Mouse (Mus musculus): ENCODE results near the gene Entpd2. TPM values are rescaled to one million over a fixed set of nuclear protein-coding genes. Genes with fewer than 3 reads are reported as not detected.
A peak's percentile ranks its signal among the peaks of the same experiment; 100 is the strongest.

Entpd2 gene
- polyA plus RNA-seq (2016; fragmentation: Nextera tagmentation; extraction: Ambion mirVana), result 0.13 and 0.19 TPM in 2 replicates

- peak within 1 kb of the TSS; percentile 48 for H3K4me3 ChIP-seq
- peak within 1 kb of the TSS; percentile 70 for H3K4me2 ChIP-seq
- peak; percentile 30; the same call in 1 of the 2 replicates for ATAC-seq
- H3K36me3 ChIP-seq, result no peaks in the 10 kb centered on the region
- H3K4me1 ChIP-seq, result peaks cover 17% of the 10 kb centered on the region
- H3K27me3 ChIP-seq (replicated peaks), result peaks cover 96% of the 10 kb centered on the region
- peak within 1 kb of the TSS; percentile 14; the same call in 1 of the 2 replicates for H3K9ac ChIP-seq
- WGBS (ENCODE audit: insufficient replicate concordance), result 3% methylated on average over 57 of the region's 57 CpGs
- no peak within 1 kb of the TSS for H3K27ac ChIP-seq
- H3K9me3 ChIP-seq (replicated peaks), result no peaks in the 10 kb centered on the region
These were observed at the start of gene Entpd2 for GRCm38 (mm10) chr2:25395721-25396596. Gene Entpd2, plus strand, starts transcription at chr2:25395874.

DNA sequence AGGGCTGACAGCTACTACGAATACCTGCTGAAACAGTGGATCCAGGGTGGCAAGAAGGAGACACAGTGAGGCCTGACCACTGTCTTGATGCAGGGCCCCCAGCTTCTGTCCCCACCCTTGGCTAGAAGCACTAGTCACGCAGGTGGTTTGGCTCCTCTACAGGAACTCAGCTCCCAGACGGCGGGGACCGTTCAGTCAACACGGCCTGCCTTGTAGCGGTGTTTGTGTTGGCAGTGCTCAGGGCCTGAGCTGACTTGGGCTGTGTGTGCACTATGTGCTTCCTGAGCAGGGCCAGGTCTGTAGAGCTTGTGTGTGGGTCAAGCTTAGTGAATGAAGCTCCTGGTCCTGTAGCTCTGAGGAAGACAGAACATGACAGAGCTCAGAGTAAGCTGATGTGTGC lies 47.5 kb upstream of the Entpd2 start:
- no peak for ATAC-seq
- WGBS (ENCODE audit: insufficient replicate concordance), result 92% methylated on average over 7 of the region's 7 CpGs
- H3K36me3 ChIP-seq, result peaks cover 97% of the 10 kb centered on the region

GRCm38 (mm10) chr2:25349499-25349898 lies 46.2 kb upstream of the Entpd2 start:
- no peak overlapping the region for H3K9ac ChIP-seq
- no peaks in the 10 kb centered on the region for H3K27me3 ChIP-seq (replicated peaks)
- H3K36me3 ChIP-seq, result peaks cover 96% of the 10 kb centered on the region
- WGBS (ENCODE audit: insufficient replicate concordance), result 87% methylated on average over 4 of the region's 4 CpGs
- H3K4me2 ChIP-seq, result no peak overlapping the region
- H3K4me3 ChIP-seq, result no peak overlapping the region
- no peak for ATAC-seq
- H3K4me1 ChIP-seq, result no peaks in the 10 kb centered on the region
- H3K27ac ChIP-seq, result no peak overlapping the region
- H3K9me3 ChIP-seq (replicated peaks), result no peaks in the 10 kb centered on the region

More for the DNA sequence above, 47.5 kb upstream of the Entpd2 start:
- H3K9me3 ChIP-seq (replicated peaks), result no peaks in the 10 kb centered on the region
- no peak overlapping the region for H3K4me2 ChIP-seq
- H3K9ac ChIP-seq, result no peak overlapping the region
- no peak overlapping the region for H3K4me3 ChIP-seq
- H3K27ac ChIP-seq, result no peak overlapping the region
- H3K27me3 ChIP-seq (replicated peaks), result no peaks in the 10 kb centered on the region
- H3K4me1 ChIP-seq, result no peaks in the 10 kb centered on the region

DNA sequence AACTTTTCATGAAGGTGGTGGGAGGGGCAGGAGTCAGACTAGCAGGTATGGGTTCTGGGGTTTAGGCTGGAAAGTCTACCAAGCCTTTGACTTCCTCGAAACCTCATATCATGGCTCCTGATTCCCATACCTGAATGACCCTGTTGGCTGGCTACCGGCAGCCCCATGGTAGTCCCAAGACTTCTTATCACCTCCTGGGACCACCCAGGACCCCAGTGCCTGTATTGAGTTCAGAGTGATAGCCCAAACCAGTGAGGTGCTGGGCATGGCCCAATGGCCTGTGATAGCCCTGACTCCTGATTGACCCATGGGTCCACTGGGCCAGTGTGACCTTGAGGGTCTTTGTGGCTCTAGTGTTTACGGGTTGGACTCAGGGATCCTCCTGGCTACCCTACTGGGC lies 45.0 kb upstream of the Entpd2 start:
- 83% methylated on average over 3 of the region's 3 CpGs for whole genome bisulfite sequencing (ENCODE audit: insufficient replicate concordance)
- peaks cover 11% of the 10 kb centered on the region for H3K4me1 ChIP-seq
- no peak overlapping the region for H3K4me2 ChIP-seq
- H3K9me3 ChIP-seq (replicated peaks), result no peaks in the 10 kb centered on the region
- H3K4me3 ChIP-seq, result no peak overlapping the region
- H3K36me3 ChIP-seq, result peaks cover 84% of the 10 kb centered on the region
- H3K27ac ChIP-seq, result no peak overlapping the region
- H3K9ac ChIP-seq, result no peak overlapping the region
- no peaks in the 10 kb centered on the region for H3K27me3 ChIP-seq (replicated peaks)
- no peak for ATAC-seq

GRCm38 (mm10) chr2:25354211-25354610 lies 41.5 kb upstream of the Entpd2 start:
- H3K27ac ChIP-seq, result no peak overlapping the region
- H3K9ac ChIP-seq, result no peak overlapping the region
- H3K4me3 ChIP-seq, result no peak overlapping the region
- H3K27me3 ChIP-seq (replicated peaks), result no peaks in the 10 kb centered on the region
- H3K9me3 ChIP-seq (replicated peaks), result no peaks in the 10 kb centered on the region
- H3K4me1 ChIP-seq, result peaks cover 24% of the 10 kb centered on the region
- H3K36me3 ChIP-seq, result peaks cover 50% of the 10 kb centered on the region
- WGBS (ENCODE audit: insufficient replicate concordance), result 72% methylated on average over 6 of the region's 6 CpGs
- no peak overlapping the region for H3K4me2 ChIP-seq
- ATAC-seq, result no peak

GRCm38 (mm10) chr2:25355419-25356066 lies 40.1 kb upstream of the Entpd2 start:
- 0 out of 2 replicates have a peak, but pooled peaks have one; percentile 28 for ATAC-seq
- Histone ChIP-seq H3K9ac (peak overlapping the region; percentile 64), H3K4me2 (peak overlapping the region; percentile 87), H3K36me3 (peaks cover 37% of the 10 kb centered on the region), H3K4me3 (peak overlapping the region; percentile 65), H3K27me3 (replicated peaks) (no peaks in the 10 kb centered on the region), H3K27ac (no peak overlapping the region), H3K9me3 (replicated peaks) (no peaks in the 10 kb centered on the region), H3K4me1 (peaks cover 24% of the 10 kb centered on the region)
- WGBS (ENCODE audit: insufficient replicate concordance), result 28% methylated on average over 18 of the region's 18 CpGs

- Histone ChIP-seq H3K36me3 (peaks cover 29% of the 10 kb centered on the region), H3K9ac (peak within 1 kb of the TSS; percentile 64), H3K27me3 (replicated peaks) (no peaks in the 10 kb centered on the region), H3K9me3 (replicated peaks) (no peaks in the 10 kb centered on the region), H3K27ac (no peak within 1 kb of the TSS), H3K4me3 (peak within 1 kb of the TSS; percentile 65), H3K4me2 (peak within 1 kb of the TSS; percentile 87), H3K4me1 (peaks cover 24% of the 10 kb centered on the region)
- WGBS (ENCODE audit: insufficient replicate concordance), result 5% methylated on average over 13 of the region's 13 CpGs
- peak; percentile 80 for ATAC-seq
These were observed 39.2 kb upstream of the Entpd2 start, which contains the start of gene Dpp7 for GRCm38 (mm10) chr2:25356208-25357079. Gene Dpp7, minus strand, starts transcription at chr2:25356359.

GRCm38 (mm10) chr2:25359848-25360247 lies 35.8 kb upstream of the Entpd2 start:
- Histone ChIP-seq H3K27me3 (replicated peaks) (peaks cover 17% of the 10 kb centered on the region), H3K4me3 (no peak overlapping the region), H3K36me3 (peaks cover 15% of the 10 kb centered on the region), H3K9ac (no peak overlapping the region), H3K9me3 (replicated peaks) (no peaks in the 10 kb centered on the region), H3K4me2 (no peak overlapping the region), H3K4me1 (peaks cover 38% of the 10 kb centered on the region), H3K27ac (no peak overlapping the region)
- 57% methylated on average over 4 of the region's 4 CpGs for WGBS (ENCODE audit: insufficient replicate concordance)
- no peak for ATAC-seq

- ATAC-seq, result no peak
- H3K9me3 ChIP-seq (replicated peaks), result no peaks in the 10 kb centered on the region
- peaks cover 15% of the 10 kb centered on the region for H3K36me3 ChIP-seq
- H3K4me3 ChIP-seq, result no peak overlapping the region
- no peak overlapping the region for H3K9ac ChIP-seq
- H3K4me2 ChIP-seq, result no peak overlapping the region
- H3K27ac ChIP-seq, result no peak overlapping the region
- H3K27me3 ChIP-seq (replicated peaks), result peaks cover 40% of the 10 kb centered on the region
- WGBS (ENCODE audit: insufficient replicate concordance), result 64% methylated on average over 13 of the region's 13 CpGs
- H3K4me1 ChIP-seq, result peaks cover 29% of the 10 kb centered on the region
These were observed 32.0 kb upstream of the Entpd2 start for GRCm38 (mm10) chr2:25363478-25364178.

DNA sequence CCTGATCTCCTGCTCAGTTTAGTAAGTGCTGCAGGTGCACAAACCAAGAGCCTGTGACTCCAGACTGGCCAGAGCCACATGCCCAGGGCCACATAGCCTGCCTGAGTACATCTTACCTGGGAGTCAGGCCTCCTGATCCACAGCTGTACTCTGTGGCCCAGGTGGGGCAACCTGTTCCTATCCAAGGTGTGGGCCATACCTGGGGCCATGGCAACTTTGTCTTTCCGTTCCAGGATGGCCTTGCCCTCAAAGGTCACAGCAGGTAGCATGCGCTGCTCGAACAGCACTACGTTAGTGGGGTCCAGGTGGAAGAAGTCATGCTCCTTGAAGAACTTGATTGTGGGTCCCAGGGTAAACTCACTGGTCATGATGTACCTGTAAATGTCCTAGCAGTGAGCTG lies 31.4 kb upstream of the Entpd2 start:
- Histone ChIP-seq H3K9me3 (replicated peaks) (no peaks in the 10 kb centered on the region), H3K4me1 (peaks cover 32% of the 10 kb centered on the region), H3K36me3 (peaks cover 15% of the 10 kb centered on the region), H3K27ac (no peak overlapping the region), H3K27me3 (replicated peaks) (peaks cover 40% of the 10 kb centered on the region), H3K4me3 (peak overlapping the region; percentile 66; the same call in 1 of the 2 replicates), H3K9ac (no peak overlapping the region), H3K4me2 (peak overlapping the region; percentile 97)
- WGBS (ENCODE audit: insufficient replicate concordance), result 85% methylated on average over 4 of the region's 4 CpGs
- no peak for ATAC-seq

GRCm38 (mm10) chr2:25364761-25365090 lies 30.9 kb upstream of the Entpd2 start:
- Histone ChIP-seq H3K4me2 (peak overlapping the region; percentile 97), H3K4me3 (peak overlapping the region; percentile 66), H3K9me3 (replicated peaks) (no peaks in the 10 kb centered on the region), H3K9ac (peak overlapping the region; percentile 73), H3K36me3 (peaks cover 15% of the 10 kb centered on the region), H3K4me1 (peaks cover 36% of the 10 kb centered on the region), H3K27me3 (replicated peaks) (peaks cover 40% of the 10 kb centered on the region), H3K27ac (no peak overlapping the region)
- ATAC-seq, result no peak
- WGBS (ENCODE audit: insufficient replicate concordance), result 26% methylated on average over 9 of the region's 9 CpGs

Data from liver, embryonic 12.5 days (tissue).